Mouse (Mus musculus): ENCODE measurements at regions not wholly inside any gene's neighbourhood (a gene's known extent, or its start where the extent isn't known, plus 50 kb on each side); places are given as distances from the start of the nearest gene placed in this dataset.

GRCm38 (mm10) chr1:40907813-40908212, 102.4 kb downstream of the Tmem182 start:
- H3K4me3 ChIP-seq, result no peak overlapping the region
- H3K36me3 ChIP-seq, result no peaks in the 10 kb centered on the region
- H3K27ac ChIP-seq, result no peak overlapping the region
- H3K27me3 ChIP-seq, result no peaks in the 10 kb centered on the region
- no peak overlapping the region for H3K9ac ChIP-seq
- ATAC-seq (ENCODE audit: insufficient number of reproducible peaks, insufficient read depth, low FRiP score, low TSS enrichment), result no peak
- H3K9me3 ChIP-seq, result no peaks in the 10 kb centered on the region
- H3K4me2 ChIP-seq (replicated peaks), result no peak overlapping the region
- no peaks in the 10 kb centered on the region for H3K4me1 ChIP-seq

GRCm38 (mm10) chr1:40913591-40913990, 108.2 kb downstream of the Tmem182 start:
- H3K27me3 ChIP-seq, result no peaks in the 10 kb centered on the region
- H3K27ac ChIP-seq, result no peak overlapping the region
- no peak overlapping the region for H3K4me3 ChIP-seq
- H3K4me2 ChIP-seq (replicated peaks), result no peak overlapping the region
- H3K36me3 ChIP-seq, result no peaks in the 10 kb centered on the region
- ATAC-seq (ENCODE audit: insufficient number of reproducible peaks, insufficient read depth, low FRiP score, low TSS enrichment), result no peak
- 68% methylated on average over 3 of the region's 3 CpGs for WGBS
- H3K9me3 ChIP-seq, result no peaks in the 10 kb centered on the region
- no peak overlapping the region for H3K9ac ChIP-seq
- no peaks in the 10 kb centered on the region for H3K4me1 ChIP-seq

- no peak for ATAC-seq (ENCODE audit: insufficient number of reproducible peaks, insufficient read depth, low FRiP score, low TSS enrichment)
- Histone ChIP-seq H3K4me2 (replicated peaks) (no peak overlapping the region), H3K4me1 (peaks cover 4% of the 10 kb centered on the region; the same call in 1 of the 2 replicates), H3K9ac (no peak overlapping the region), H3K27ac (no peak overlapping the region), H3K4me3 (no peak overlapping the region), H3K9me3 (no peaks in the 10 kb centered on the region), H3K36me3 (no peaks in the 10 kb centered on the region), H3K27me3 (no peaks in the 10 kb centered on the region)
- WGBS, result 77% methylated on average over 3 of the region's 3 CpGs
These were observed 118.9 kb downstream of the Tmem182 start for GRCm38 (mm10) chr1:40924271-40924670.

GRCm38 (mm10) chr1:40924780-40925179, 119.4 kb downstream of the Tmem182 start:
- no peak for ATAC-seq (ENCODE audit: insufficient number of reproducible peaks, insufficient read depth, low FRiP score, low TSS enrichment)
- no peaks in the 10 kb centered on the region for H3K27me3 ChIP-seq
- no peaks in the 10 kb centered on the region for H3K36me3 ChIP-seq
- H3K9me3 ChIP-seq, result no peaks in the 10 kb centered on the region
- 39% methylated on average over 7 of the region's 7 CpGs for WGBS
- no peak overlapping the region for H3K27ac ChIP-seq
- peaks cover 4% of the 10 kb centered on the region; the same call in 1 of the 2 replicates for H3K4me1 ChIP-seq
- H3K9ac ChIP-seq, result no peak overlapping the region
- H3K4me2 ChIP-seq (replicated peaks), result no peak overlapping the region
- H3K4me3 ChIP-seq, result no peak overlapping the region

GRCm38 (mm10) chr1:40931374-40931773, 126.0 kb downstream of the Tmem182 start:
- ATAC-seq (ENCODE audit: insufficient number of reproducible peaks, insufficient read depth, low FRiP score, low TSS enrichment), result no peak
- no peaks in the 10 kb centered on the region for H3K27me3 ChIP-seq
- 67% methylated on average over 5 of the region's 5 CpGs for WGBS
- no peak overlapping the region for H3K4me3 ChIP-seq
- no peaks in the 10 kb centered on the region for H3K36me3 ChIP-seq
- H3K9me3 ChIP-seq, result no peaks in the 10 kb centered on the region
- H3K9ac ChIP-seq, result no peak overlapping the region
- H3K27ac ChIP-seq, result no peak overlapping the region
- H3K4me1 ChIP-seq, result no peaks in the 10 kb centered on the region
- no peak overlapping the region for H3K4me2 ChIP-seq (replicated peaks)

GRCm38 (mm10) chr1:40936729-40937128, 131.3 kb downstream of the Tmem182 start:
- WGBS, result 78% methylated on average over 3 of the region's 3 CpGs
- H3K27ac ChIP-seq, result no peak overlapping the region
- H3K4me1 ChIP-seq, result no peaks in the 10 kb centered on the region
- no peak overlapping the region for H3K4me3 ChIP-seq
- H3K27me3 ChIP-seq, result no peaks in the 10 kb centered on the region
- no peak overlapping the region for H3K9ac ChIP-seq
- no peak overlapping the region for H3K4me2 ChIP-seq (replicated peaks)
- H3K9me3 ChIP-seq, result no peaks in the 10 kb centered on the region
- H3K36me3 ChIP-seq, result no peaks in the 10 kb centered on the region
- ATAC-seq (ENCODE audit: insufficient number of reproducible peaks, insufficient read depth, low FRiP score, low TSS enrichment), result no peak

- 89% methylated on average over 14 of the region's 14 CpGs for WGBS
- H3K4me3 ChIP-seq, result no peak overlapping the region
- no peak overlapping the region for H3K27ac ChIP-seq
- no peak for ATAC-seq (ENCODE audit: insufficient number of reproducible peaks, insufficient read depth, low FRiP score, low TSS enrichment)
- H3K27me3 ChIP-seq, result no peaks in the 10 kb centered on the region
- H3K4me1 ChIP-seq, result no peaks in the 10 kb centered on the region
- H3K9ac ChIP-seq, result no peak overlapping the region
- no peak overlapping the region for H3K4me2 ChIP-seq (replicated peaks)
- H3K36me3 ChIP-seq, result no peaks in the 10 kb centered on the region
- H3K9me3 ChIP-seq, result no peaks in the 10 kb centered on the region
These were observed 137.3 kb downstream of the Tmem182 start for GRCm38 (mm10) chr1:40942751-40943150.

GRCm38 (mm10) chr1:40943165-40943564, 137.8 kb downstream of the Tmem182 start:
- Histone ChIP-seq H3K27me3 (no peaks in the 10 kb centered on the region), H3K9me3 (no peaks in the 10 kb centered on the region), H3K4me3 (no peak overlapping the region), H3K4me1 (no peaks in the 10 kb centered on the region), H3K27ac (no peak overlapping the region), H3K36me3 (no peaks in the 10 kb centered on the region), H3K9ac (no peak overlapping the region), H3K4me2 (replicated peaks) (no peak overlapping the region)
- WGBS, result 60% methylated on average over 7 of the region's 7 CpGs
- ATAC-seq (ENCODE audit: insufficient number of reproducible peaks, insufficient read depth, low FRiP score, low TSS enrichment), result no peak

GRCm38 (mm10) chr1:40950641-40951040, 145.2 kb downstream of the Tmem182 start:
- H3K4me2 ChIP-seq (replicated peaks), result no peak overlapping the region
- no peak overlapping the region for H3K4me3 ChIP-seq
- H3K9ac ChIP-seq, result no peak overlapping the region
- no peak overlapping the region for H3K27ac ChIP-seq
- H3K27me3 ChIP-seq, result no peaks in the 10 kb centered on the region
- no peaks in the 10 kb centered on the region for H3K4me1 ChIP-seq
- 82% methylated on average over 5 of the region's 5 CpGs for WGBS
- no peak for ATAC-seq (ENCODE audit: insufficient number of reproducible peaks, insufficient read depth, low FRiP score, low TSS enrichment)
- no peaks in the 10 kb centered on the region for H3K9me3 ChIP-seq
- no peaks in the 10 kb centered on the region for H3K36me3 ChIP-seq

GRCm38 (mm10) chr1:40954720-40955163, 149.3 kb downstream of the Tmem182 start:
- no peaks in the 10 kb centered on the region for H3K9me3 ChIP-seq
- no peaks in the 10 kb centered on the region for H3K27me3 ChIP-seq
- no peak overlapping the region for H3K9ac ChIP-seq
- no peaks in the 10 kb centered on the region for H3K4me1 ChIP-seq
- H3K36me3 ChIP-seq, result no peaks in the 10 kb centered on the region
- H3K4me2 ChIP-seq (replicated peaks), result no peak overlapping the region
- no peak overlapping the region for H3K27ac ChIP-seq
- 80% methylated on average over 14 of the region's 14 CpGs for WGBS
- no peak overlapping the region for H3K4me3 ChIP-seq
- ATAC-seq (ENCODE audit: insufficient number of reproducible peaks, insufficient read depth, low FRiP score, low TSS enrichment), result no peak

- no peaks in the 10 kb centered on the region for H3K27me3 ChIP-seq
- no peaks in the 10 kb centered on the region for H3K9me3 ChIP-seq
- no peak for ATAC-seq (ENCODE audit: insufficient number of reproducible peaks, insufficient read depth, low FRiP score, low TSS enrichment)
- H3K36me3 ChIP-seq, result no peaks in the 10 kb centered on the region
- H3K4me2 ChIP-seq (replicated peaks), result no peak overlapping the region
- no peak overlapping the region for H3K27ac ChIP-seq
- WGBS, result 65% methylated on average over 17 of the region's 17 CpGs
- no peaks in the 10 kb centered on the region for H3K4me1 ChIP-seq
- no peak overlapping the region for H3K9ac ChIP-seq
- H3K4me3 ChIP-seq, result no peak overlapping the region
These were observed 162.5 kb downstream of the Tmem182 start for GRCm38 (mm10) chr1:40967768-40968504.

GRCm38 (mm10) chr1:40983762-40984161, 178.4 kb downstream of the Tmem182 start:
- WGBS, result 61% methylated on average over 2 of the region's 2 CpGs

More at GRCm38 (mm10) chr1:40983762-40984161, 178.4 kb downstream of the Tmem182 start:
- no peak overlapping the region for H3K4me2 ChIP-seq (replicated peaks)
- no peaks in the 10 kb centered on the region for H3K4me1 ChIP-seq
- ATAC-seq (ENCODE audit: insufficient number of reproducible peaks, insufficient read depth, low FRiP score, low TSS enrichment), result no peak
- no peak overlapping the region for H3K27ac ChIP-seq
- no peaks in the 10 kb centered on the region for H3K9me3 ChIP-seq
- no peaks in the 10 kb centered on the region for H3K36me3 ChIP-seq
- H3K9ac ChIP-seq, result no peak overlapping the region
- H3K27me3 ChIP-seq, result no peaks in the 10 kb centered on the region
- H3K4me3 ChIP-seq, result no peak overlapping the region

Measured in embryonic facial prominence, embryonic 12.5 days (tissue).